Mouse (Mus musculus): ENCODE measurements around the gene Sgta.

The Sgta gene

DNA sequence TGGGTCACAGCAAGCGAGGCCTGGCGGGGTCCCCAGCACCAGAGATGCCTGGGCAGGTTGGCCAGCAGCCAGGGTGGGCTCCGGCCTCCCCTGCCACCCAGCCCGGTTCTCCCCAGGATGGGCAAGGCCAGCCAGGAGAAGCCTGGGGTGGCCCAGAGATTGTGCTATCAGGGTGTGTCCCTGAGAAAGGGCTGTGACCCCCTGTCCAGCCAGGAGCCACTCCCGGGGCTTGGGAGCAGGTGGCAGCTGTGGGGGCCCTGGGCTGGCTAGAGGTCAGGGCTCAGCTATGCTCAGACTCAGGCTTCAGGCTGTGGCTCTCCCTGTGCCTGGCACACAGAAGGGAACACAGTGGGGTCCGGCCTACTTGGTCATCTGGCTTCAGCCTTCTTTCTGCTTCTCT, 40.3 kb downstream of the Sgta start:
- DNase-seq (ENCODE audit: low spot score in 2 of 2) = no peak

DNA sequence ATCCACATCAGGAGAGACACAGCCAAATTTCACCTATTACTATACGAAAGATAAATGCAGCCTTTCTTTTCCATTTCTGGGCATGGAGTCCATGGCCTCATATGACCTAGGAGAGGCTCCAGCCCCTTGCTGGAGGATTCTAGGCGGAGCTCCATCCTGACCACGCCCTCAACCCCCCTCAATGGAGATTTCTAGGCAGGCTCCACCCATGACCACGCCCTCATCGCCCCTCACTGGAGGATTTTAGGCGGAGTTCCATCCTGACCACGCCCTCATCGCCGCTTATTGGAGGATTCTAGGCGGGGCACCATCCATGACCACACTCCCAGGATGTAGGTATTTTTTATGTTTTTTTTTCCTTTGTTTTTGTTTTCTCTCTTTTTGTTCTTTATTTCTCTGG, 41.7 kb downstream of the Sgta start:
- peak in 1 of 2 experiments; percentile 54 for DNase-seq (ENCODE audit: low spot score in 2 of 2)

DNA sequence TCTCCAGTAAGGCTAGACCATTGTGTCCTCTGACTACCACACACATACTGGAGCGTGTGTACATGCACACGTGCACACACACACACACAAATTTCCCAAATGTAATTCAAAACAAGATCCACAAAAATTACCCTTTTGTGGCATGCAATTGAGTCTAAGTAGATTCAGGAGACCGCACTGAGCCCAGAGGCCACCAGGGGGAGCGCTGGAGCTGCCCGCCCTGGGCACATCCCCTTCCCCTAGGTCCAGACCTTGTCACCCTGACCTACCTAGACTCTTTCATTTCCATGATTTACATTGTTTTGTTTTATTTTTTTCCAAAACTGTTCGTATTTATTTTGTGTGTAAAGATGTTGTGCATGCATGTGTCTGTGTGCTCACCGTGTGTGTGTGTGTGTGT, 43.3 kb downstream of the Sgta start:
- DNase-seq (ENCODE audit: low spot score in 2 of 2) = peak; percentile 68 to 89

DNA sequence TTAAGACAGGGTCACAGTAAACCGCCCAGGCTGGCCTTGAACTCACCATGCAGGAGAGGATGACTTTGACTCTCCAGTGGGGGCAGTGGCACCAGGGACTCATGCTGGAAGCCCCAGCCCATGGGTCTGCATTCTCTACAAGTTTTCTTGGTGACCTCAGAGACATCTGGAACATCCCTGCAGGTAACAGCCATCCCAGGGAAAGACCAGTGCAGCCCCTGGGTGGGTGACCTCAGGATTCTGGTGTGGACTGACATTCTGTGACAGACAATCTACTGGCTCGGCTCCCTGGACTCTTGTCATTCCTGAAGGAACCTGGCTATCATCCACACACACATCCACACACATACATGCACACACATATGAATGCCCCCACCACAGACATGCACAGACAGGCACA, 44.3 kb downstream of the Sgta start:
- no peak for DNase-seq (ENCODE audit: low spot score in 2 of 2)

DNA sequence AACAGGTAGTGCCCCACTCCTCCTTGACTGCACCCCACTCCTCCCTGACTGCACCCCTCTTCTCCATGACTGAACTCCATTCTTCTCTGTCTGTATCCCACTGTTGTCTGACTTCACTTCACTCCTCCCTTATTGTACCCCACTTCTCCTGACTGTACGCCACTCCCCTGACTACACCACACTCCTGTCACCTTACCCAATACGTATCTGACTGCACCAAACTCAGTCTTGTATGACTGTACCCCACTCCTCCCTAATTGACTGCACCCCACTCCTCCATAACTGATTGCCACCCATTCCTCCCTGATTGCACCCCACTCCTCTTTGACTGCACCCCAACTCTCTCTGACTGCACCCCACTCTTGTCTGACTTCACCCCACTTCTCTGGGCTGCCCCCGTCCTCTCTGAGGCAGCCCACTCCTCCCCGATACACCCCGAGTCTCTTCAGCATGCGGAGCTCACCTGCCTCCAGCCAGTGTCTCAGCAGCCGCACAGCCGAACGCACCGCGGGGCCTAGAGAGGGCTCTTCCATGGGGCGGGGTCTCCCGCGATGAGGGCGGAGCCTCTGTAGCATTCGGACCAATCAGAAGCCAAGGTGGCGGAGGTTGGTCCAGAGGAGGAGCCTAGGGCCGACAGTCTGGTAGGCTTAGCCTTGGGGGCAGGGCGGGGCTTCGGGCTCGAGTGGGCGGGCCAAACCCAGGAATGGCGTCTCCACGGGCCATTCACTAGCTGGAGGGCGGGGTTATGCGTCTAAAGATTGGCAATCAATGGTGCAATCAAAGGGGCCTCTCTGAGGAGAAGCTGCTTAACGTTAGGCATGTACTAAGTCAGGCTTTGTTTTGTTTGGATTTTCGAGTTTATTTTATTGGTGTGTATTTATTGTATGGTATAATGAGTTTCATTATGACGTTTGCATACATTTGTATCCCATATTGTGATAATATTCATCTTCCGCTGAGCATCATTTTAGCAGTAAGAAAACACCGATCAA, 45.3 kb downstream of the Sgta start, which contains the start of gene Gng7:
Gene Gng7 (minus strand): TSS at position 553 of the 992 bp plus-strand sequence.
- DNase-seq (ENCODE audit: low spot score in 2 of 2) = peak; percentile 95

DNA sequence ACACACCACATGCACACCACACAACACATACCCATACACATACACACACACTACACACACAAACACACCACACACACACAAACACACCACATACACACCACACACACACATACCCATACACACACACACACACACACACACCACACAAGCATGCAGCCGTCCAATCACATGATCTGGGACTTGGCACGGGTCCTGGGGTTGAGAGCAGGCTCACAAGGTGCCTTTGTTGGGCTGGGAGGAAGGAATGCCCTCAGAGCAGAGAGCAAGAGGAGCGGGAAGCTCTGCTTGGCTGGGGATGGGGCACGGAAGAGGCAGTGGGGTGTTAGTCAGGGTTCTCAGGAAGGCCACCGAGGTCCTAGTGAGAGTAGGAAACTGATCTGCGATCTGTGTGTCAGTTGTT, 49.1 kb downstream of the Sgta start:
- DNase-seq (ENCODE audit: low spot score in 2 of 2) = no peak

DNA sequence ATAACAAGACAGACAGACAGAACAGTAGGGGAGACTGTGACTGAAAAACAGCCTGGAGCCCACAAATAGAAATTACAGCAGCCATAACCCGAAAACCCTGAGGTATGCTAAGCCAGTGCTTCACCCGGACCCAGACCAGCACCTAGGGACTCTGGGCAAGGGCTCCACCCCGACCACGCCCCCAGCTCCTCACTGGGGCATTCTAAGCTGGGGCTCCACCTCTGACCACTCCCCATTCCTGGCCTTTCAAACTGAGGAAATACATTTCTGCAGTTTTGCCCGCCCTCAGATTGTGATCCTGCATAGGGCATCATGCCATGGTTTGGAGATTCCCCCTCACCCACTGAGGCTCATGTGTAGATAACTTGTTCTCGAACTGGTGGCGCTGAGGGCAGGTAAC, 52.7 kb downstream of the Sgta start:
- DNase-seq (ENCODE audit: low spot score in 2 of 2) = peak in 1 of 2 experiments; percentile 49

DNA sequence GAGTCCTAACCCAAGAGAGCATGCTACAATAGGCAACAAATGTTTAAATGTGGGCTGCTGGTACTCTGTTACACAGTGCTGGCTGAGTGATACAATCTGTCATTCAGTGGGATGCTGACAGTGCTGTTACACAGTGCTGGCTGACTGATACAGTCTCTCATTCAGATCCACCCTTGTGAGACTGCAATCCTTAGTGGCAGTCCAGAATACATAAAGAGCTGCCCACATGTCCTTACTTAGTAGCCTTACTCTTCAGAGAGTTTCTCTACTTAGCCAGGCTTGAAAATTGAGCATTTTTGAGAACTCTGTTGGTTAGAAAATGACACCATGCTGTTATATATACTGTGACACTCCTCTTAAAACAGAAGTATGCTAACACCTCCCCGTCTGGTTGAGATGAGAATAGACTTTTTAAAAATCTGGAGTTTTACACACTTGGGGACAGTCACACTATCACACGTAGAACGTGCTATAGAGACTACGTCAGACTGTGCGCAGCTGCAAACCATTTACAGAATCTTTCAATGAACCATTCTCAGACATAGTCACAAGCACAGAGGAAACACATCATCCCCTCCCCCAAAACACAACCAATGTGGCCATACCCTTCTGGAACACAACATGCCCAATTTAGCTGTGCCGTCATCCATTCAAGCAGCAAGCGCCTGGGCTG, 53.8 kb downstream of the Sgta start:
- DNase-seq (ENCODE audit: low spot score in 2 of 2) = no peak

DNA sequence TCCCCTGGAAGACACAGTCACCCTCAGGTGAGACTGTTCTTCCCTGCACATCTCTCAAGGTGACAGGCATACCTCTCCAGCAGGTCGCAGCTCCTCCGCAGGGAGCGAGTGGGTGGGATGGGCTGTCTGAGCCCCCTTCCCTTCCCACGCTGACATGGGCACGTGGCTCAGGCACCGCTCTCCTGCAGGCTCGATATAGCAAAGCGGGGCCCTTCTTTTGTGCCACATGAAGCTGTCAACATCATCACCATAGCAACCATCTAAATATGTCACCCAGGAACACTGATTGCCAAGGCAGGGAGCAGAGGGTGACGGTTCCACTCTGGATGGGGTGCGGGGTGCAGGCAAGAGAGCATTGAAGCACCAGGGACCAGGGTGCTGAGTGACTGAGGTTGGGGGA, 58.8 kb downstream of the Sgta start:
- DNase-seq (ENCODE audit: low spot score in 2 of 2) = no peak

DNA sequence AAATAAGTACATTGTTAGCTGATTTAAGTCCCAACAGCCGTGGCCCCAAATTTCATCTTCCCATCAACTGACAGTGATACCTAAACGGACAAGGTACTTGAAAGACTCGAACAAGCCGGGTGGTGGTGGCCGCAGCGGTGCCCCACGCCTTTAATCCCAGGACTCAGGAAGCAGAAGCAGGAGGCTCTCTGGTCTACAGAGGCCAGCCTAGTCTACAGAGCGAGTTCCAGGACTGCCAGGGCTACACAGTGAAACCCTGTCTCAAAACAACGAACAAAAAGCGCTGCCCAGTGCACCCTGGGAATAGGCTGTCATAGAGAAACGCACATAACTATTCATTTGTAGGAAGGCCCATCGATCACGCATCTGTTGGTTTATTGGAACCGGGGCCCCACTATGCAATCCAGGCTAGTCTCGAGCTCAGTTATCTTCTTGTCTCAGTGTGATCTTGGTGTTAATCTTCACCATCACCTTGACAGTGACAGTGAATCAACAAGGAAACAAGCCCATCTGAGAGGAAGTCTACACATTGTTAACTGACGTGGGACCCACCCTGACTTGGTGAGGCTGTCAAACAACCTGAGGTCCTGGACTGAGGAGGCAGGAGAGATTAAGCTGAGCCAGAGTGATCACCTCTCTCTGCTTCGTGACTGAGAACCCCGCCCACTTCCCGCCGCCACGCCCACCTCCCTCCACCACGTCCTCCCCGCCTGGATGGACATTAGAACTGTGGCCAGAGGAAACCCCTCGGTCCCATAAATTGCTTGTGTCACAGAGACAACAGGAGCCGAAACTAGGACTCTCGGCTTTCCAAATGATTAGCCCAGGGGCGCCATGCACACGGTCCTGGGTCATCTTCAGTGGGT, 59.6 kb downstream of the Sgta start:
- no peak for DNase-seq (ENCODE audit: low spot score in 2 of 2)

DNA sequence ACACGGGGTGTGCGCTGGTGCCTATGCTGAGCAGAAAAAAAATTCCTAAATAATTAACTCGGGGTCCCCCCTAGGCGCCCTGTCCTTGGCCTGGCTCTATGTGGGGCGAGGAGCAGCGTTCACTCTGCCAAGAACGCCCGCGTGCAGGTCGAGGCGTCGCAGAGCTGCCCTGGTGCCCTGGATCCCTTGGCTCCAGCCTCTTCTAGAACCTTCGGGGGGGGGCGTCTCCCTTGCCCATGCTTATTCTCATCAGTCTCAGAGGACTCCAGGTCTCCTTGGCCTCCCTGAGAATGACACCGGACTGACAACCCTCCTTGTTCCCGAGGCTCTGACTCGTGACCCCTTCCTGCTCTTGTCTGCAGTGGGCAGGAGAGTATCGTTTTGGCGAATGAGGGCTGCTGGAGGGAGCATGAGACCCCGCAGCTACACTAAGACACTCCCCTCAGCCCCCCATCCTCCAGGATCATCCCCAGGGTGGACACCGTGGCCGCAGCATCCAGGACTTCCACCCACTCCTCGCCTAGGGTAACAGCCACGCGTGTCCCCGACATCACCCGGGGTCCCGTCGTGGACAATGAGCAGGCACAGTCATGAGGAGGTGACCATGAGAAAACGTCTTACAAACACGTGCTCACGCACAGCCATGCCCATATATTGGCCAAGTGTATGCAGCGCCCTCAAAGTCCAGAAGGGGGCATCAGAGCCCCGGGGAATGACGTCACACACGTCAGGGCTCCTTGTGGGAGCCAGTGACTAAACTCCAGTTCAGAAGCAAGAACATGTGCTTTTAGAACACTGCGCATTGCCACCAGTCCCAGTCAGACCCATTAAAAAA, 60.4 kb downstream of the Sgta start:
- peak; percentile 82 to 92 for DNase-seq (ENCODE audit: low spot score in 2 of 2)

DNA sequence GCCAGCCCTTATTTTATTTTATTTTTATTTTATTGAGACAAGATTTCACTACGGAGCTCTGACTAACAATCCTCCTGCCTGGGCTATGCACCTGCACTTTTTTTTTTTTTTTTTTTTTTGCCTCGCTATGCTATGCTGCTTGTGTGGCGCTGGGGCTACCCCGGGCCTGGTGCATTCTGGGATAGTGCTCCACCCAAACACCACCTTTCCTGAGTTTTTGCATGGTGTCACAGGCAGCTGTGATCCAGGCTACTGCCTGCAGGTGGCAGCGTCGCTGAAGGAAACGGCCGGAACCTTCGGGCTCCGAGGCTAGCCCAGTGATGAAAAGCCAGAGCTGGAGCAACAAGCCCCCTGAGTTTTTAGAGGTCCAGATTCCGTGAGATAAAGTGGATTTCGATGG, 61.2 kb downstream of the Sgta start:
- DNase-seq (ENCODE audit: low spot score in 2 of 2) = peak; percentile 60 to 80

DNA sequence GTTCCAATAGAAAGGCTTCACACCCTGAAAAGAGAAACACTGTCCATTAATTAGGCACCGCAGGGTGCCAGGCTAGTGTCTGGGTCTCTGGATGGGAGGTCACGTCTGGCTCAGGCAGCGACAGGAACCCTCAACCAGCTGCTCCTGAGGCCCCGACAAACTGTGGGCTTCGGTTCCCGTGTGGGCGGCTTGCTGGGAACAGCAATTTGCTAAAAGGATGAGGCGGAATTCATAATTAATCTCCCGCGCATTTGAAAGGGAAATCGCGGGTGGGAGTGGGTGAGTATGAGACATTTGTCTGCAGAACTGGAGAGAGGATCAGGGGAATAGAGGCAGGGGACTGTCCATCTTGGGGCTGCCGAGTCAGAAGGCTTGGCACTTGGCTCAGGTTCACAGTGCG, 62.0 kb downstream of the Sgta start:
- no peak for DNase-seq (ENCODE audit: low spot score in 2 of 2)

DNA sequence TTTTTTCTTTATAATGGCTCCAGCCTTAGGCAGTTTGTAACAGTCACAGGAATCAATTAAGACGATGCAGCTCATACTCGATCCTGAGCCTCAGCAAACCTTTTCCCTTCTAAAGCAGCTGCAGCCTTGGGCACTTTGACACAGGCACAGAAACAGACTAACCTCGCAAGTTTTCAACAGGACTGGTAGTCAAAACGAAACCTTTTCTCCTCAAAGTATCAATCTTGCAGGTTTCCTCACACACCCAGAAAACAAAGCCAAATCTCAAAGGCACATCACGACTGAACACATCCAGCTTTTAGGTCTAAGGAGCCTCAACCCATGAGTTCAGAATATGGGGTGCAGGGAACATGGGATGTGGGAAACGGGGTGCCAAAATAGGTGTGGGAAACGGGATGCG, 62.6 kb downstream of the Sgta start:
- DNase-seq (ENCODE audit: low spot score in 2 of 2) = no peak

DNA sequence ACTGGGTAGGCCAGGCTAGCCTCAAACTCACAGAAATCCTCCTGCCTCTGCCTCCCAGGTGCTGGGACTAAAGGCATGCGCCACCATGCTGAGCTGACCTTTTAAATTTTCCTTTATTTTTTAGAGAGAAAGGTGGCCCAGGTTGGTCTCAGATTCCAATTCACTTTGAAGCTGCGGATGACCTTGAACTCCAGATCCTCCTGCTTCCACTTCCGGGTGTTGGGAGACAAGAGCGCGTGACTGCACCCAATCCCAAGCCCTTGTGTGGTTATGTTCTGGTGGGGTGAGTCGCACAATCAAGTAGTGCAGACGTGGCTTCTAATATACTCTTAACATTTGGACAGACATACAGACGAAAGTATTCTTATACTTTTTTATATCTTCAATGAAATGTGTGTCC, 63.5 kb downstream of the Sgta start:
- DNase-seq (ENCODE audit: low spot score in 2 of 2) = no peak

DNA sequence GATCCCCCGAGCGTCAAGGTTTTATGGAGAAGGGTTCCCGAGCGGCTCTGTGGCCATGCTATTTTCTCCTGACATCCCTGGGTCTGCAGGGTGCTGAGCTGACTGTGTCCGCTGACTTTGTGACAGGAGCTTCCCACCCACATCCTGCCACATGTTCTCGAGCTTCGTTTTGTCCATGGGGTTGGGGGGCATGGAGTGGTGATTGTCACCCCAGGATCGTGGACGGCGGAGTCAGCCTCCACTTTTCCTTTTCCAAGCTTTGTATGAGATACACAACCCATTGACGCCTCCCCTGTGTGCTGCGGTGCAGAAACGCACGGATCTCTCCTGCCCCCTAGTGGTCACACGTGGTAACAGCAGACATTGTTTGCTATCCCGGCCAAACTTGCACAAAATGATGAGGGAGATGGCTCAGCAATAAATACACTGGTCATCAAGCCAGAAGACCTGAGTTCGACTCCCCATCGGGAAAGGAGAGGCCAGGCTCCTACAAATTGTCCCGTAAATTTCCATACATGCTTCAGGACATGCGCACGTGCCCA, 64.8 kb downstream of the Sgta start:
- DNase-seq (ENCODE audit: low spot score in 2 of 2) = peak; percentile 77 to 92

DNA sequence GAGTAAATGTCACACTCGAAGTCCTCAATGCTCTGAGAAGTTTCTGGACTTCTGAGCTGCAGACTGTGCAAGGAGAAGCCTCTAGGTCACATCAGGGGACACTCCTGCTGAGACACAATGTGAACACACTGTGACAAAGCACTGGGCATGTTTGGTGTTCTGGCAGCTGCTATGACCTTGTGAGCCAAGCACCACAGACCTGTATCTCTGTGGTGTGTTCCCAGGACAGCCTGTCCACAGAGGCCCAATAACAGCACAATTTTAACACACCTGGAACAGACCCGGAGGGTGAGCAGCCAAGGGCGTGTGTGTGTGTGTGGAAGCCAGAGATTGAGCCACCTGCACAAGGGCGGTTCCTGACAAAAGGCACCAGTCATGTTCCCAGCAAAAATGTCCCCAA, 65.4 kb downstream of the Sgta start:
- DNase-seq (ENCODE audit: low spot score in 2 of 2) = no peak
